Mouse (Mus musculus) kidney, adult 2 months (tissue): ENCODE results near the gene Atxn10.

Experiments used
- CTCF ChIP-seq: fragments of 200-500 bp; conservative IDR thresholded peaks from 2 replicates; pipeline ENCODE4 v1.5.1; 2011; ENCODE audit warnings: low read depth, mild to moderate bottlenecking, control low read depth, low read length, moderate library complexity, mixed read lengths; ENCODE audit not compliant: insufficient read depth, insufficient read length
- POLR2A ChIP-seq: fragments of 200-500 bp; IDR thresholded peaks from one replicate; pipeline ENCODE4 v1.6.1; 2011; ENCODE audit warnings: low read depth, low read length, control low read depth

GRCm38 (mm10) chr15:85335671-85336300 is at the start of gene Atxn10:
- no peak for TF ChIP-seq CTCF
- TF ChIP-seq POLR2A: no peak
